Mouse (Mus musculus): ENCODE measurements at regions not wholly inside any gene's neighbourhood (a gene's known extent, or its start where the extent isn't known, plus 50 kb on each side); places are given as distances from the start of the nearest gene placed in this dataset.
A peak's percentile ranks its signal among the peaks of the same experiment; 100 is the strongest.

GRCm38 (mm10) chr15:10881726-10882125, 70.4 kb upstream of the C1qtnf3 start:
- Histone ChIP-seq H3K4me2 (ENCODE audit: low read depth, severe bottlenecking) (no peak overlapping the region), H3K27ac (replicated peaks; ENCODE audit: low read depth, low read length) (no peak overlapping the region), H3K9me3 (ENCODE audit: control insufficient read depth, low read length) (no peaks in the 10 kb centered on the region), H3K4me1 (ENCODE audit: control insufficient read depth, insufficient read depth, low read length) (no peaks in the 10 kb centered on the region), H3K4me3 (ENCODE audit: low read depth, low read length) (no peak overlapping the region), H3K36me3 (ENCODE audit: control insufficient read depth, insufficient read depth, low read length) (no peaks in the 10 kb centered on the region), H3K9ac (ENCODE audit: low read length) (no peak overlapping the region), H3K27me3 (ENCODE audit: control insufficient read depth, insufficient read depth, low read length) (no peaks in the 10 kb centered on the region)
- 91% methylated on average over 1 of the region's 1 CpGs for WGBS
- ATAC-seq (ENCODE audit: insufficient number of reproducible peaks, low FRiP score, low TSS enrichment, low read depth), result no peak
- no peak for DNase-seq (ENCODE audit: low spot score)

GRCm38 (mm10) chr15:10887990-10888389, 64.1 kb upstream of the C1qtnf3 start:
- Histone ChIP-seq H3K9ac (ENCODE audit: low read length) (no peak overlapping the region), H3K4me1 (ENCODE audit: control insufficient read depth, insufficient read depth, low read length) (no peaks in the 10 kb centered on the region), H3K4me3 (ENCODE audit: low read depth, low read length) (no peak overlapping the region), H3K27me3 (ENCODE audit: control insufficient read depth, insufficient read depth, low read length) (no peaks in the 10 kb centered on the region), H3K36me3 (ENCODE audit: control insufficient read depth, insufficient read depth, low read length) (no peaks in the 10 kb centered on the region), H3K4me2 (ENCODE audit: low read depth, severe bottlenecking) (no peak overlapping the region), H3K27ac (replicated peaks; ENCODE audit: low read depth, low read length) (no peak overlapping the region), H3K9me3 (ENCODE audit: control insufficient read depth, low read length) (no peaks in the 10 kb centered on the region)
- ATAC-seq (ENCODE audit: insufficient number of reproducible peaks, low FRiP score, low TSS enrichment, low read depth) (no peak), DNase-seq (ENCODE audit: low spot score) (no peak)
- WGBS, result 85% methylated on average over 6 of the region's 6 CpGs

GRCm38 (mm10) chr15:10890220-10890921, 61.8 kb upstream of the C1qtnf3 start:
- no peaks in the 10 kb centered on the region for H3K4me1 ChIP-seq (ENCODE audit: control insufficient read depth, insufficient read depth, low read length)
- peak overlapping the region; percentile 36; the same call in 1 of the 2 replicates for H3K27ac ChIP-seq (replicated peaks; ENCODE audit: low read depth, low read length)
- no peak overlapping the region for H3K9ac ChIP-seq (ENCODE audit: low read length)
- H3K27me3 ChIP-seq (ENCODE audit: control insufficient read depth, insufficient read depth, low read length), result no peaks in the 10 kb centered on the region
- H3K4me3 ChIP-seq (ENCODE audit: low read depth, low read length), result no peak overlapping the region
- no peaks in the 10 kb centered on the region for H3K36me3 ChIP-seq (ENCODE audit: control insufficient read depth, insufficient read depth, low read length)
- H3K9me3 ChIP-seq (ENCODE audit: control insufficient read depth, low read length), result no peaks in the 10 kb centered on the region
- WGBS, result 53% methylated on average over 8 of the region's 8 CpGs
- H3K4me2 ChIP-seq (ENCODE audit: low read depth, severe bottlenecking), result no peak overlapping the region
- DNase-seq (ENCODE audit: low spot score) (peak; percentile 46), ATAC-seq (ENCODE audit: insufficient number of reproducible peaks, low FRiP score, low TSS enrichment, low read depth) (0 out of 2 replicates have a peak, but pooled peaks have one; percentile 62)

GRCm38 (mm10) chr15:10898309-10898708, 53.8 kb upstream of the C1qtnf3 start:
- Histone ChIP-seq H3K9ac (ENCODE audit: low read length) (no peak overlapping the region), H3K9me3 (ENCODE audit: control insufficient read depth, low read length) (no peaks in the 10 kb centered on the region), H3K4me2 (ENCODE audit: low read depth, severe bottlenecking) (no peak overlapping the region), H3K27me3 (ENCODE audit: control insufficient read depth, insufficient read depth, low read length) (no peaks in the 10 kb centered on the region), H3K4me3 (ENCODE audit: low read depth, low read length) (no peak overlapping the region), H3K4me1 (ENCODE audit: control insufficient read depth, insufficient read depth, low read length) (no peaks in the 10 kb centered on the region), H3K27ac (replicated peaks; ENCODE audit: low read depth, low read length) (no peak overlapping the region), H3K36me3 (ENCODE audit: control insufficient read depth, insufficient read depth, low read length) (no peaks in the 10 kb centered on the region)
- ATAC-seq (ENCODE audit: insufficient number of reproducible peaks, low FRiP score, low TSS enrichment, low read depth) (no peak), DNase-seq (ENCODE audit: low spot score) (no peak)
- 82% methylated on average over 5 of the region's 5 CpGs for WGBS

GRCm38 (mm10) chr15:10898715-10899486, 53.2 kb upstream of the C1qtnf3 start:
- H3K27ac ChIP-seq (replicated peaks; ENCODE audit: low read depth, low read length), result no peak overlapping the region
- H3K4me1 ChIP-seq (ENCODE audit: control insufficient read depth, insufficient read depth, low read length), result no peaks in the 10 kb centered on the region
- no peak overlapping the region for H3K9ac ChIP-seq (ENCODE audit: low read length)
- no peak overlapping the region for H3K4me2 ChIP-seq (ENCODE audit: low read depth, severe bottlenecking)
- WGBS, result 61% methylated on average over 4 of the region's 4 CpGs
- H3K36me3 ChIP-seq (ENCODE audit: control insufficient read depth, insufficient read depth, low read length), result no peaks in the 10 kb centered on the region
- H3K4me3 ChIP-seq (ENCODE audit: low read depth, low read length), result no peak overlapping the region
- ATAC-seq (ENCODE audit: insufficient number of reproducible peaks, low FRiP score, low TSS enrichment, low read depth), result no peak
- DNase-seq (ENCODE audit: low spot score), result no peak
- H3K27me3 ChIP-seq (ENCODE audit: control insufficient read depth, insufficient read depth, low read length), result no peaks in the 10 kb centered on the region
- no peaks in the 10 kb centered on the region for H3K9me3 ChIP-seq (ENCODE audit: control insufficient read depth, low read length)

GRCm38 (mm10) chr15:10899904-10900303, 52.2 kb upstream of the C1qtnf3 start:
- H3K27ac ChIP-seq (replicated peaks; ENCODE audit: low read depth, low read length), result no peak overlapping the region
- H3K4me3 ChIP-seq (ENCODE audit: low read depth, low read length), result no peak overlapping the region
- ATAC-seq (ENCODE audit: insufficient number of reproducible peaks, low FRiP score, low TSS enrichment, low read depth), result no peak
- no peaks in the 10 kb centered on the region for H3K9me3 ChIP-seq (ENCODE audit: control insufficient read depth, low read length)
- WGBS, result 90% methylated on average over 7 of the region's 7 CpGs
- no peaks in the 10 kb centered on the region for H3K4me1 ChIP-seq (ENCODE audit: control insufficient read depth, insufficient read depth, low read length)
- H3K9ac ChIP-seq (ENCODE audit: low read length), result no peak overlapping the region
- H3K36me3 ChIP-seq (ENCODE audit: control insufficient read depth, insufficient read depth, low read length), result no peaks in the 10 kb centered on the region
- no peak for DNase-seq (ENCODE audit: low spot score)
- H3K4me2 ChIP-seq (ENCODE audit: low read depth, severe bottlenecking), result no peak overlapping the region
- H3K27me3 ChIP-seq (ENCODE audit: control insufficient read depth, insufficient read depth, low read length), result no peaks in the 10 kb centered on the region

GRCm38 (mm10) chr15:10901075-10901474, 51.1 kb upstream of the C1qtnf3 start:
- DNase-seq (ENCODE audit: low spot score) (peak; percentile 50), ATAC-seq (ENCODE audit: insufficient number of reproducible peaks, low FRiP score, low TSS enrichment, low read depth) (no peak)
- Histone ChIP-seq H3K4me3 (ENCODE audit: low read depth, low read length) (no peak overlapping the region), H3K9me3 (ENCODE audit: control insufficient read depth, low read length) (no peaks in the 10 kb centered on the region), H3K4me1 (ENCODE audit: control insufficient read depth, insufficient read depth, low read length) (no peaks in the 10 kb centered on the region), H3K9ac (ENCODE audit: low read length) (no peak overlapping the region), H3K36me3 (ENCODE audit: control insufficient read depth, insufficient read depth, low read length) (no peaks in the 10 kb centered on the region), H3K27me3 (ENCODE audit: control insufficient read depth, insufficient read depth, low read length) (no peaks in the 10 kb centered on the region), H3K27ac (replicated peaks; ENCODE audit: low read depth, low read length) (no peak overlapping the region), H3K4me2 (ENCODE audit: low read depth, severe bottlenecking) (no peak overlapping the region)
- WGBS, result 43% methylated on average over 3 of the region's 3 CpGs

GRCm38 (mm10) chr15:10901745-10902262, 50.3 kb upstream of the C1qtnf3 start:
- Histone ChIP-seq H3K4me1 (ENCODE audit: control insufficient read depth, insufficient read depth, low read length) (no peaks in the 10 kb centered on the region), H3K36me3 (ENCODE audit: control insufficient read depth, insufficient read depth, low read length) (no peaks in the 10 kb centered on the region), H3K27ac (replicated peaks; ENCODE audit: low read depth, low read length) (no peak overlapping the region), H3K27me3 (ENCODE audit: control insufficient read depth, insufficient read depth, low read length) (no peaks in the 10 kb centered on the region), H3K9ac (ENCODE audit: low read length) (no peak overlapping the region), H3K9me3 (ENCODE audit: control insufficient read depth, low read length) (no peaks in the 10 kb centered on the region), H3K4me2 (ENCODE audit: low read depth, severe bottlenecking) (no peak overlapping the region), H3K4me3 (ENCODE audit: low read depth, low read length) (no peak overlapping the region)
- no peak for ATAC-seq (ENCODE audit: insufficient number of reproducible peaks, low FRiP score, low TSS enrichment, low read depth)
- 65% methylated on average over 1 of the region's 1 CpGs for WGBS
- no peak for DNase-seq (ENCODE audit: low spot score)

All from limb, embryonic 11.5 days (tissue).